In the genomic region with DNA sequence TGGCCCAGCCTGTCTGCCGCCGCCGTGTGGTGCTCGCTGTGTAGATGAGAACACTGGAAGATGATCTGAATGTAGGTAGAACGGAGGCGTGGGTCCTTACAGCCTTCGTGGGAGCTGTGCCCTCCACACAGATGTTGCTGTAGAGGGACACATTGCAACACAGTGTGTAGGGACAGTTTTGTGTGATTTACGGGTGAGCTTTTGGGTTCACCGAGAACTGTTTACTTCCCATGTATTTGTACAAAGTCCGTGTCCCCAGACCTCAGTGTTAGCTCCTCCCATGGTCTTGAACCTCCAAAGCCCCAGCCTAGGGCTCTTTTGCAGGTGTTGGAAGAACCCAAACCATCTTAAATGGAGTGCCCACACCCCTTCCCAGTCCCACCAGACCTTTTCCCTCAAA, we compare ENCODE assay signal across 25 mouse cellular contexts. TPM values are rescaled to one million over a fixed set of nuclear protein-coding genes. Genes with fewer than 3 reads are reported as not detected.
"Had no signal": no experiment of that assay in that cellular context is flagged by ENCODE, and none has a peak within 500 bp of the region (broad histone marks: within the 10 kb centered on the region; RNA-seq: fewer than 3 reads in every experiment).

No protein-coding gene starts in this region.

- H3K9me3 ChIP-seq: heart, embryonic 10.5 days; heart, embryonic 12.5 days; hindbrain, embryonic 13.5 days; hindbrain, embryonic 15.5 days; kidney, embryonic 15.5 days; limb, embryonic 13.5 days; limb, embryonic 15.5 days had no signal

- DNase-seq: gastrocnemius, postnatal 14 days; gastrocnemius, postnatal 36 days; heart, adult 18-20 months; heart, postnatal 10 days; heart, postnatal 36 days; kidney, adult 11 months; kidney, adult 2 months; kidney, adult 9 months; kidney, postnatal 14 days; kidney, postnatal 36 days; layer of hippocampus, adult 9-11 months; layer of hippocampus, postnatal 36 days; left cerebral cortex, postnatal 4 days had no signal

- H3K4me2 ChIP-seq: heart, embryonic 12.5 days; hindbrain, embryonic 13.5 days; hindbrain, embryonic 15.5 days; kidney, embryonic 15.5 days; limb, embryonic 13.5 days; limb, embryonic 15.5 days had no signal

- H3K27ac ChIP-seq: heart, embryonic 10.5 days; hindbrain, embryonic 13.5 days; hindbrain, embryonic 15.5 days; hindbrain, postnatal 0 days; kidney, embryonic 15.5 days; kidney, postnatal 0 days; limb, embryonic 13.5 days; limb, embryonic 15.5 days; liver, embryonic 14.5 days had no signal

- H3K9ac ChIP-seq: heart, embryonic 12.5 days; hindbrain, embryonic 13.5 days; hindbrain, embryonic 15.5 days; kidney, embryonic 15.5 days; limb, embryonic 13.5 days; limb, embryonic 15.5 days; liver, embryonic 14.5 days had no signal

- H3K27me3 ChIP-seq: heart, embryonic 12.5 days; hindbrain, embryonic 13.5 days; hindbrain, embryonic 15.5 days; kidney, embryonic 15.5 days; limb, embryonic 13.5 days; limb, embryonic 15.5 days had no signal

- H3K4me3 ChIP-seq: heart, embryonic 10.5 days; heart, embryonic 12.5 days; hindbrain, embryonic 13.5 days; hindbrain, embryonic 15.5 days; kidney, embryonic 15.5 days; limb, embryonic 13.5 days; limb, embryonic 15.5 days had no signal

- ATAC-seq: hindbrain, postnatal 0 days; intestine, embryonic 16.5 days had no signal

RNA-seq across cellular contexts. Expression of a gene that starts 10.9 kb away (rescaled TPM):
- total RNA-seq: left cerebral cortex, postnatal 10 days had no signal
